Mouse (Mus musculus) heart, adult 2 months (tissue): Measurements from ENCODE around the gene Tmem229a. TPM values are rescaled to one million over a fixed set of nuclear protein-coding genes. Genes with fewer than 3 reads are reported as not detected.

Experiments
- DNase-seq, 2 experiments: peaks; one replicate each; pipeline ENCODE4 v3.0.0; 2021
- H3K27ac ChIP-seq: fragments of 200-600 bp; 2 replicates; pipeline ENCODE4 v1.8.1; 2022
- H3K27me3 ChIP-seq: fragments of 200-500 bp; 2 replicates; pipeline ENCODE4 v1.6.1; 2012; ENCODE audit warnings: mild to moderate bottlenecking, low read length, inconsistent platforms, mixed read lengths; ENCODE audit not compliant: control insufficient read depth, insufficient read depth
- H3K36me3 ChIP-seq: fragments of 200-500 bp; 2 replicates; pipeline ENCODE4 v1.6.1; 2012; ENCODE audit warnings: low read length, inconsistent platforms; ENCODE audit not compliant: control insufficient read depth, insufficient read depth
- H3K4me1 ChIP-seq: fragments of 200-500 bp; 2 replicates; pipeline ENCODE4 v1.6.1; 2011; ENCODE audit warnings: low read length; ENCODE audit not compliant: control insufficient read depth, insufficient read depth
- H3K4me3 ChIP-seq: fragments of 200-600 bp; 2 replicates; pipeline ENCODE4 v1.8.1; 2022
- H3K79me2 ChIP-seq: fragments of 200-500 bp; replicated peaks from 2 replicates; pipeline ENCODE4 v1.6.1; 2012; ENCODE audit warnings: mild to moderate bottlenecking, inconsistent platforms, low read length, moderate library complexity, mixed read lengths; ENCODE audit not compliant: control insufficient read depth, insufficient read depth
- H3K9ac ChIP-seq: fragments of 200-500 bp; 2 replicates; pipeline ENCODE4 v1.6.1; 2012; ENCODE audit warnings: low read depth, mild to moderate bottlenecking, control low read depth, inconsistent platforms, low read length, mixed read lengths
- CTCF ChIP-seq: fragments of 200-600 bp; IDR thresholded peaks from 2 replicates; pipeline ENCODE4 v1.8.1; 2022; ENCODE audit warnings: antibody characterized with exemption, mild to moderate bottlenecking, moderate library complexity
- EP300 ChIP-seq: fragments of 200-500 bp; IDR thresholded peaks from 2 replicates; pipeline ENCODE4 v1.6.1; 2011; ENCODE audit warnings: low read depth, low read length, control low read depth; ENCODE audit not compliant: insufficient read depth
- POLR2A ChIP-seq: fragments of 200-500 bp; IDR thresholded peaks from 2 replicates; pipeline ENCODE4 v1.6.1; 2011; ENCODE audit warnings: mild to moderate bottlenecking, low read depth, low read length, control low read depth; ENCODE audit not compliant: insufficient read depth
- WGBS: fragments of 180-500 bp; shearing (Covaris S2); methylation state at CpG from one replicate; pipeline ENCODE4 v1.1.7; 2018; 5-methylcytosine and 5-hydroxymethylcytosine counted together
- intact Hi-C: fragments of 180-260 bp; cut with DNase I; formaldehyde crosslinking; loops from one replicate; pipeline ENCODE4 v1.15.1; 2025
- polyA plus RNA-seq: library from polyadenylated mRNA; depleted of rRNA; stranded (reverse); fragments of >200 nt; gene quantifications from 2 replicates; pipeline ENCODE4 v1.2.3, GENCODE M21; 2012
- total RNA-seq, 2 experiments: library from RNA; stranded (reverse); gene quantifications; 2 replicates each; pipeline ENCODE4 v1.2.3; 2021

Gene Tmem229a
- total and polyA plus RNA-seq, 3 experiments, result 0.02 to 0.05 TPM; not detected in 1

DNA sequence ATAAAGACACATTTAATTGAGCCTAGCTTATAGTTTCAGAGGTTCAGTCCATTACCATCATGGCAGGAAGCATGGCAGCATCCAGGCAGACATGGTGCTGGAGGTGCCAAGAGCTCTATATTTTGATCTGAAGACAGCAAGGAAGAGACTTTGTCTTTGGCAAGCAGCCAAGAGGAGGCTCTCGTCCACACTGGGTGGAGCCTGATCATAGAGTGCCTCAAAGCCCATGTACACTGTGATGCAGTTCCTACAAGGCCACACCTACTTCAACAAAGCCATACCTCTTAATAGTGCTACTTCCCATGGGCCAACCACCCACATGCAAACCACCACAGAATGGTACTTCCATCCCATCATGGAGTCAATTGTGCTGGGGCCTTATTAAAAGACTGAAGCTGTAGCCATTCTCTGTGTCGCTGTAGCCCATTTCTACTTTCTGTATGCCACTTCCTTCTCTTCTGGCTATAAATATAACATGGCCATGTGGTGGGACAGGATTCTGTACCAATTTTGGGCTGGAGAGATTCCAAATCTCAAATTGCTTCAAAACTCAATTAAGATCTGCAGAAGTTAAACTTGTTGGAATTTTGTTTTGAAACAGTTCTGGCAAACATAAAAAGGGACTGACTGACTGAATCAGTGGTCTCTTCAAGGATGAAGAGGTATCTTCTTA lies 10.0 kb upstream of the Tmem229a start:
- intact Hi-C loops, result no loop called here
- Histone ChIP-seq H3K27ac (no peak overlapping the region), H3K79me2 (no peaks in the 10 kb centered on the region), H3K9ac (no peak overlapping the region), H3K4me3 (no peak overlapping the region), H3K36me3 (no peaks in the 10 kb centered on the region), H3K4me1 (no peaks in the 10 kb centered on the region), H3K27me3 (no peaks in the 10 kb centered on the region)
- no peak for DNase-seq
- WGBS, result 48% methylated on average over 2 of the region's 2 CpGs
- TF ChIP-seq POLR2A (no peak), EP300 (no peak), CTCF (no peak)

- H3K4me1 ChIP-seq, result no peaks in the 10 kb centered on the region
- 74% methylated on average over 5 of the region's 5 CpGs for WGBS
- H3K79me2 ChIP-seq, result no peaks in the 10 kb centered on the region
- TF ChIP-seq POLR2A (no peak), CTCF (no peak), EP300 (no peak)
- no peak overlapping the region for H3K4me3 ChIP-seq
- intact Hi-C loops, result no loop called here
- no peak for DNase-seq
- H3K27me3 ChIP-seq, result no peaks in the 10 kb centered on the region
- H3K27ac ChIP-seq, result no peak overlapping the region
- no peaks in the 10 kb centered on the region for H3K36me3 ChIP-seq
- no peak overlapping the region for H3K9ac ChIP-seq
These were observed 7.7 kb upstream of the Tmem229a start for GRCm38 (mm10) chr6:24963754-24964153.

GRCm38 (mm10) chr6:24956586-24956973 lies 483 bp upstream of the Tmem229a start:
- DNase-seq, result no peak
- peaks cover 12% of the 10 kb centered on the region for H3K27me3 ChIP-seq
- H3K36me3 ChIP-seq, result no peaks in the 10 kb centered on the region
- 22% methylated on average over 5 of the region's 5 CpGs for WGBS
- no peaks in the 10 kb centered on the region for H3K4me1 ChIP-seq
- H3K4me3 ChIP-seq, result no peak overlapping the region
- intact Hi-C loops, result no loop called here
- no peak for TF ChIP-seq EP300
- H3K9ac ChIP-seq, result no peak overlapping the region
- H3K27ac ChIP-seq, result no peak overlapping the region
- no peaks in the 10 kb centered on the region for H3K79me2 ChIP-seq

GRCm38 (mm10) chr6:24955131-24955945 lies 759 bp downstream of the Tmem229a start:
- H3K27me3 ChIP-seq, result peaks cover 12% of the 10 kb centered on the region
- H3K27ac ChIP-seq, result no peak overlapping the region
- H3K4me1 ChIP-seq, result no peaks in the 10 kb centered on the region
- 0 out of 2 replicates have a peak overlapping the region, but pooled peaks have one; percentile 13 for H3K9ac ChIP-seq
- H3K79me2 ChIP-seq, result no peaks in the 10 kb centered on the region
- no peaks in the 10 kb centered on the region for H3K36me3 ChIP-seq
- peak overlapping the region; percentile 40 for H3K4me3 ChIP-seq
- peak; percentile 7 to 23 for DNase-seq
- under 1% methylated on average over 91 of the region's 91 CpGs for WGBS
- TF ChIP-seq CTCF, result no peak
- no peak for TF ChIP-seq POLR2A
- no peak for TF ChIP-seq EP300
- intact Hi-C loops, result no loop called here

DNA sequence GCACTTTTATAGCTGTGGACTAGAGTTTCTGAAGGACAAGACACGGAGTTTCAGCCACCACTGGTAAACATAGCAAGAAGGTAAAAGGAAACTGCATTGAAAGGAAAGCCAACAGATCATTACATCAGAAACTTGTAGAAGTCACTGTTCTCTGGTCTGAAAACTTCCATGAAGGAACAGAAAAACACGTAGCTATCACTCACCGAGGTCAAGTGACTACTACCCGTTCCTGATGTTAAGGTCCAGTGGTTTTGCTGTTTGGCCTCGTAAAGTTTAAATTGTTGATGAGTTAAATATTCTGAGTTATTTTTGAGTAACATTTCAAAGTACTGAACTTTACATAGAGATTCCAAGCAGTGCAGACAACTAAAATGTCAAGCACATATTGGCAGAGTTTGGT lies 2.0 kb downstream of the Tmem229a start:
- WGBS, result 75% methylated on average over 5 of the region's 5 CpGs
- no peaks in the 10 kb centered on the region for H3K4me1 ChIP-seq
- peaks cover 12% of the 10 kb centered on the region for H3K27me3 ChIP-seq
- H3K27ac ChIP-seq, result no peak overlapping the region
- TF ChIP-seq EP300 (no peak), CTCF (no peak), POLR2A (no peak)
- DNase-seq, result no peak
- H3K79me2 ChIP-seq, result no peaks in the 10 kb centered on the region
- H3K4me3 ChIP-seq, result no peak overlapping the region
- intact Hi-C loops, result no loop called here
- no peak overlapping the region for H3K9ac ChIP-seq
- H3K36me3 ChIP-seq, result no peaks in the 10 kb centered on the region

DNA sequence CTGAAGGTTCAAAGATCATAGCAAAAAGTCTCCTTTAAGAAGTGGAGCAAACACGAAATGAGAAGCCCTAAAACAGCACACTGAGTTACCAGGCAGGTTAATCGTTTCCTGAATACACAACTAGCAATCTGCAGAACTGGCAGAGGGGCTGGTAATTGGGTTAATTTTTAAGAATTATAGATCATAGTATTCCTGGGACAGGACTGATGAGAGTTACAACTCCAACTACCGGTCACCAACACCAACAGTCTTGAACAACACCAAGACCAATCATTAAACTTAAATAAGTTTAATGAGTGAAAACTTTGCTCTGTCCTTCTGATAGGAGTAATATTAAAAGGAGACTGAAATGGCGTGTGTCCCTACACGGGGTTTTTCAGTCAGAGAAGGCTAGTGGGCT lies 3.8 kb downstream of the Tmem229a start:
- intact Hi-C loops, result no loop called here
- Histone ChIP-seq H3K4me1 (no peaks in the 10 kb centered on the region), H3K9ac (no peak overlapping the region), H3K4me3 (no peak overlapping the region), H3K27me3 (peaks cover 12% of the 10 kb centered on the region), H3K36me3 (no peaks in the 10 kb centered on the region), H3K27ac (no peak overlapping the region), H3K79me2 (no peaks in the 10 kb centered on the region)
- no peak for TF ChIP-seq EP300
- 77% methylated on average over 5 of the region's 5 CpGs for WGBS
- DNase-seq, result no peak
